Mouse (Mus musculus) hindbrain, embryonic 11.5 days (tissue): ENCODE results near the gene Mgat4a. TPM values are rescaled to one million over a fixed set of nuclear protein-coding genes. Genes with fewer than 3 reads are reported as not detected.

Experiments
- ATAC-seq: fragments of 200-750 bp; cut with Nextera tagmentation; 2 replicates; pipeline ENCODE4 v1.8.0; 2017; ENCODE audit warnings: mild to moderate bottlenecking, moderate TSS enrichment, moderate library complexity; ENCODE audit not compliant: low FRiP score
- DNase-seq: peaks from one replicate; pipeline ENCODE4 v3.0.0-alpha.2; 2015; ENCODE audit warnings: low spot score
- H3K27ac ChIP-seq: fragments of 300-500 bp; sonication (generic); 2 replicates; pipeline ENCODE4 v1.5.1; 2014; ENCODE audit warnings: mild to moderate bottlenecking, low read depth, low read length
- H3K27me3 ChIP-seq: fragments of 300-500 bp; sonication (generic); 2 replicates; pipeline ENCODE4 v1.6.1; 2014; ENCODE audit warnings: mild to moderate bottlenecking, low read length, moderate library complexity, mixed read lengths; ENCODE audit not compliant: control insufficient read depth, insufficient read depth
- H3K36me3 ChIP-seq: fragments of 300-500 bp; sonication (generic); 2 replicates; pipeline ENCODE4 v1.6.1; 2014; ENCODE audit warnings: mild to moderate bottlenecking, low read length, moderate library complexity, mixed read lengths; ENCODE audit not compliant: control insufficient read depth, insufficient read depth
- H3K4me1 ChIP-seq: fragments of 300-500 bp; sonication (generic); replicated peaks from 2 replicates; pipeline ENCODE4 v1.6.1; 2014; ENCODE audit warnings: low read length, mixed read lengths; ENCODE audit not compliant: control insufficient read depth, insufficient read depth
- H3K4me2 ChIP-seq: fragments of 300-500 bp; sonication (generic); replicated peaks from 2 replicates; pipeline ENCODE4 v1.6.1; 2014; ENCODE audit warnings: mild to moderate bottlenecking, low read depth, low read length
- H3K4me3 ChIP-seq: fragments of 300-500 bp; sonication (generic); 2 replicates; pipeline ENCODE4 v1.5.1; 2014; ENCODE audit warnings: low read depth, low read length
- H3K9ac ChIP-seq: fragments of 300-500 bp; sonication (generic); 2 replicates; pipeline ENCODE4 v1.6.1; 2014; ENCODE audit warnings: low read depth, low read length
- H3K9me3 ChIP-seq: fragments of 300-500 bp; sonication (generic); 2 replicates; pipeline ENCODE4 v1.6.1; 2016; ENCODE audit warnings: low read length; ENCODE audit not compliant: control insufficient read depth
- WGBS: fragments of 180-500 bp; shearing (Covaris S2); extraction: QIAGEN DNeasy Blood & Tissue Kit; methylation state at CpG from one replicate; pipeline ENCODE4 v1.1.7; 2014; 5-methylcytosine and 5-hydroxymethylcytosine counted together
- polyA plus RNA-seq: library from polyadenylated mRNA; unstranded; fragments of >200 nt; fragmentation: Nextera tagmentation; extraction: Ambion mirVana; gene quantifications from 2 replicates; pipeline ENCODE4 v1.2.1, GENCODE M21; 2014

The Mgat4a gene
- polyA plus RNA-seq, 1 experiment from 2014 or later, result 8.7 TPM

- H3K4me1 ChIP-seq, result no peaks in the 10 kb centered on the region
- H3K27ac ChIP-seq, result no peak overlapping the region
- no peaks in the 10 kb centered on the region for H3K36me3 ChIP-seq
- no peaks in the 10 kb centered on the region for H3K9me3 ChIP-seq
- H3K4me3 ChIP-seq, result no peak overlapping the region
- H3K9ac ChIP-seq, result no peak overlapping the region
- ATAC-seq (no peak), DNase-seq (no peak)
- 89% methylated on average over 8 of the region's 8 CpGs for WGBS
- H3K27me3 ChIP-seq, result no peaks in the 10 kb centered on the region
- H3K4me2 ChIP-seq, result no peak overlapping the region
Observed at GRCm38 (mm10) chr1:37479759-37480158, 61.1 kb downstream of the Mgat4a start.

GRCm38 (mm10) chr1:37479074-37479473 lies 61.7 kb downstream of the Mgat4a start:
- no peak for ATAC-seq
- no peaks in the 10 kb centered on the region for H3K4me1 ChIP-seq
- no peaks in the 10 kb centered on the region for H3K27me3 ChIP-seq
- no peaks in the 10 kb centered on the region for H3K36me3 ChIP-seq
- DNase-seq, result peak; percentile 13
- H3K9me3 ChIP-seq, result no peaks in the 10 kb centered on the region
- no peak overlapping the region for H3K4me3 ChIP-seq
- no peak overlapping the region for H3K9ac ChIP-seq
- H3K4me2 ChIP-seq, result no peak overlapping the region
- H3K27ac ChIP-seq, result no peak overlapping the region
- WGBS, result 76% methylated on average over 9 of the region's 9 CpGs

- Histone ChIP-seq H3K9me3 (no peaks in the 10 kb centered on the region), H3K9ac (no peak overlapping the region), H3K36me3 (no peaks in the 10 kb centered on the region), H3K4me3 (no peak overlapping the region), H3K27ac (no peak overlapping the region), H3K4me2 (no peak overlapping the region), H3K4me1 (no peaks in the 10 kb centered on the region), H3K27me3 (no peaks in the 10 kb centered on the region)
- ATAC-seq (no peak), DNase-seq (no peak)
- 85% methylated on average over 7 of the region's 7 CpGs for WGBS
Observed at GRCm38 (mm10) chr1:37478416-37478815, 62.4 kb downstream of the Mgat4a start.

- Histone ChIP-seq H3K27ac (no peak overlapping the region), H3K4me3 (no peak overlapping the region), H3K9ac (no peak overlapping the region), H3K27me3 (no peaks in the 10 kb centered on the region), H3K36me3 (no peaks in the 10 kb centered on the region), H3K4me2 (no peak overlapping the region), H3K4me1 (no peaks in the 10 kb centered on the region), H3K9me3 (no peaks in the 10 kb centered on the region)
- no peak for ATAC-seq
- 90% methylated on average over 5 of the region's 5 CpGs for WGBS
- no peak for DNase-seq
Observed at GRCm38 (mm10) chr1:37477928-37478327, 62.9 kb downstream of the Mgat4a start.

GRCm38 (mm10) chr1:37477250-37477649 lies 63.6 kb downstream of the Mgat4a start:
- no peaks in the 10 kb centered on the region for H3K27me3 ChIP-seq
- ATAC-seq (no peak), DNase-seq (no peak)
- no peak overlapping the region for H3K4me2 ChIP-seq
- no peaks in the 10 kb centered on the region for H3K4me1 ChIP-seq
- 95% methylated on average over 5 of the region's 5 CpGs for WGBS
- H3K27ac ChIP-seq, result no peak overlapping the region
- no peak overlapping the region for H3K9ac ChIP-seq
- H3K4me3 ChIP-seq, result no peak overlapping the region
- no peaks in the 10 kb centered on the region for H3K9me3 ChIP-seq
- H3K36me3 ChIP-seq, result no peaks in the 10 kb centered on the region

GRCm38 (mm10) chr1:37475312-37475711 lies 65.5 kb downstream of the Mgat4a start:
- WGBS, result 93% methylated on average over 3 of the region's 3 CpGs

GRCm38 (mm10) chr1:37474634-37475190 lies 66.1 kb downstream of the Mgat4a start:
- ATAC-seq (no peak), DNase-seq (no peak)
- Histone ChIP-seq H3K4me1 (no peaks in the 10 kb centered on the region), H3K9ac (no peak overlapping the region), H3K9me3 (no peaks in the 10 kb centered on the region), H3K27me3 (no peaks in the 10 kb centered on the region), H3K4me3 (no peak overlapping the region), H3K36me3 (no peaks in the 10 kb centered on the region), H3K27ac (no peak overlapping the region), H3K4me2 (no peak overlapping the region)
- WGBS, result 91% methylated on average over 6 of the region's 6 CpGs

More at GRCm38 (mm10) chr1:37475312-37475711, 65.5 kb downstream of the Mgat4a start:
- Histone ChIP-seq H3K9ac (no peak overlapping the region), H3K4me1 (no peaks in the 10 kb centered on the region), H3K27ac (no peak overlapping the region), H3K27me3 (no peaks in the 10 kb centered on the region), H3K36me3 (no peaks in the 10 kb centered on the region), H3K4me2 (no peak overlapping the region), H3K9me3 (no peaks in the 10 kb centered on the region), H3K4me3 (no peak overlapping the region)
- ATAC-seq (no peak), DNase-seq (no peak)

- no peaks in the 10 kb centered on the region for H3K9me3 ChIP-seq
- no peak overlapping the region for H3K4me2 ChIP-seq
- no peak for DNase-seq
- no peaks in the 10 kb centered on the region for H3K36me3 ChIP-seq
- no peak overlapping the region for H3K4me3 ChIP-seq
- no peak for ATAC-seq
- 82% methylated on average over 8 of the region's 8 CpGs for WGBS
- H3K4me1 ChIP-seq, result no peaks in the 10 kb centered on the region
- H3K9ac ChIP-seq, result no peak overlapping the region
- no peak overlapping the region for H3K27ac ChIP-seq
- H3K27me3 ChIP-seq, result no peaks in the 10 kb centered on the region
Observed at GRCm38 (mm10) chr1:37474046-37474445, 66.8 kb downstream of the Mgat4a start.

- Histone ChIP-seq H3K27me3 (no peaks in the 10 kb centered on the region), H3K36me3 (no peaks in the 10 kb centered on the region), H3K9ac (no peak overlapping the region), H3K9me3 (no peaks in the 10 kb centered on the region), H3K4me1 (no peaks in the 10 kb centered on the region), H3K27ac (no peak overlapping the region), H3K4me2 (no peak overlapping the region), H3K4me3 (no peak overlapping the region)
- ATAC-seq, result no peak
- DNase-seq, result no peak
- WGBS, result 87% methylated on average over 10 of the region's 10 CpGs
Observed at GRCm38 (mm10) chr1:37473251-37473650, 67.6 kb downstream of the Mgat4a start.
